Mouse (Mus musculus): Measurements from ENCODE around the gene Il22ra2. TPM values are rescaled to one million over a fixed set of nuclear protein-coding genes. Genes with fewer than 3 reads are reported as not detected.

The Il22ra2 gene
- total RNA-seq, 1 experiment from 2014 or later, result 0.47 TPM

Other genes starting within 250 kb of the Il22ra2 start
- 226 and 254 TPM in 2 replicates for gene Ifngr1, start 30.0 kb upstream of the Il22ra2 start, total RNA-seq (2017)
- not detected in 2 replicates for gene Il20ra, start 90.6 kb downstream of the Il22ra2 start, total RNA-seq (2017)
- gene Slc35d3, start 229.5 kb downstream of the Il22ra2 start, total RNA-seq (2017), result not detected in 2 replicates

Measured in neutrophil, adult 5-6 weeks (primary cell).